Mouse (Mus musculus) stomach, embryonic 14.5 days (tissue): ENCODE measurements around the gene 1700015G11Rik. TPM values are rescaled to one million over a fixed set of nuclear protein-coding genes. Genes with fewer than 3 reads are reported as not detected.

ENCODE experiments used
- ATAC-seq: fragments of 200-750 bp; cut with Nextera tagmentation; 2 replicates; pipeline ENCODE4 v1.8.0; 2017; ENCODE audit warnings: low read depth, moderate TSS enrichment; ENCODE audit not compliant: insufficient number of reproducible peaks, insufficient read depth, low FRiP score
- H3K27ac ChIP-seq: fragments of 300-500 bp; sonication (generic); 2 replicates; pipeline ENCODE4 v1.5.1; 2014; ENCODE audit warnings: mild to moderate bottlenecking, low read length, moderate library complexity, mixed read lengths
- H3K27me3 ChIP-seq: fragments of 300-500 bp; sonication (generic); 2 replicates; pipeline ENCODE4 v1.6.1; 2014; ENCODE audit warnings: low read length, control low read depth, mixed read lengths; ENCODE audit not compliant: control insufficient read depth, insufficient read depth
- H3K36me3 ChIP-seq: fragments of 300-500 bp; sonication (generic); 2 replicates; pipeline ENCODE4 v1.6.1; 2014; ENCODE audit warnings: mild to moderate bottlenecking, control low read depth, low read length, moderate library complexity, mixed read lengths; ENCODE audit not compliant: control insufficient read depth, insufficient read depth
- H3K4me1 ChIP-seq: fragments of 300-500 bp; sonication (generic); 2 replicates; pipeline ENCODE4 v1.6.1; 2014; ENCODE audit warnings: low read length, control low read depth, mixed read lengths; ENCODE audit not compliant: control insufficient read depth, insufficient read depth
- H3K4me2 ChIP-seq: fragments of 300-500 bp; sonication (generic); replicated peaks from 2 replicates; pipeline ENCODE4 v1.6.1; 2014; ENCODE audit warnings: low read depth, low read length, control low read depth
- H3K4me3 ChIP-seq: fragments of 300-500 bp; sonication (generic); 2 replicates; pipeline ENCODE4 v1.5.1; 2014; ENCODE audit warnings: low read depth, low read length, control low read depth
- H3K9ac ChIP-seq: fragments of 300-500 bp; sonication (generic); replicated peaks from 2 replicates; pipeline ENCODE4 v1.6.1; 2014; ENCODE audit warnings: low read depth, mild to moderate bottlenecking, control low read depth, low read length, moderate library complexity, mixed read lengths
- H3K9me3 ChIP-seq: fragments of 300-500 bp; sonication (generic); 2 replicates; pipeline ENCODE4 v1.6.1; 2016; ENCODE audit warnings: low read depth, low read length, control low read depth; ENCODE audit not compliant: control insufficient read depth
- WGBS: fragments of 180-500 bp; shearing (Covaris S2); extraction: QIAGEN DNeasy Blood & Tissue Kit; methylation state at CpG from one replicate; pipeline ENCODE4 v1.1.7; 2014; 5-methylcytosine and 5-hydroxymethylcytosine counted together
- polyA plus RNA-seq: library from polyadenylated mRNA; unstranded; fragments of >200 nt; fragmentation: Nextera tagmentation; extraction: Ambion mirVana; gene quantifications from 2 replicates; pipeline ENCODE4 v1.2.1, GENCODE M21; 2014

1700015G11Rik gene
- polyA plus RNA-seq, 1 experiment from 2014 or later = not detected

GRCm38 (mm10) chr7:51962219-51962952 lies 53.1 kb downstream of the 1700015G11Rik start:
- Histone ChIP-seq H3K4me1 (no peaks in the 10 kb centered on the region), H3K9me3 (no peaks in the 10 kb centered on the region), H3K27me3 (no peaks in the 10 kb centered on the region), H3K27ac (no peak overlapping the region), H3K4me2 (no peak overlapping the region), H3K9ac (no peak overlapping the region), H3K36me3 (no peaks in the 10 kb centered on the region), H3K4me3 (no peak overlapping the region)
- 84% methylated on average over 10 of the region's 10 CpGs for WGBS
- ATAC-seq = no peak

Other genes starting within 250 kb of the 1700015G11Rik start
- 17.5 and 19.7 TPM in 2 replicates for gene Gas2, start 153.7 kb downstream of the 1700015G11Rik start, polyA plus RNA-seq
- gene Fancf, start 153.5 kb downstream of the 1700015G11Rik start, polyA plus RNA-seq = 5.1 and 7.0 TPM in 2 replicates
- gene Svip, start 9.7 kb downstream of the 1700015G11Rik start, polyA plus RNA-seq = 13.1 and 14.8 TPM in 2 replicates